Mouse (Mus musculus) small intestine, adult 10 weeks (tissue): Measurements from ENCODE around the gene Megf11. TPM values are rescaled to one million over a fixed set of nuclear protein-coding genes. Genes with fewer than 3 reads are reported as not detected.

ENCODE experiments used
- polyA plus RNA-seq: library from polyadenylated mRNA; stranded (reverse); fragments of 350-450 nt; fragmentation: Illumina TruSeq; extraction: RNeasy Lipid Tissue Mini Kit (QIAGEN cat#74804); gene quantifications from one replicate; pipeline ENCODE4 v1.2.3, GENCODE M21; 2014; ENCODE audit warnings: low replicate concordance

Gene Megf11
- polyA plus RNA-seq, result not detected

GRCm38 (mm10) chr9:64385511-64386465 lies at the start of gene Megf11:
Gene Megf11 (plus strand): TSS chr9:64385626.

GRCm38 (mm10) chr9:64341254-64341566 lies 44.2 kb upstream of the Megf11 start, which contains the start of gene Dis3l:
Gene Dis3l (minus strand): TSS chr9:64341288.

GRCm38 (mm10) chr9:64737406-64738201 lies 352.2 kb downstream of the Megf11 start, which contains the start of gene Rab11a:
Gene Rab11a (minus strand): TSS chr9:64737758.

Other genes with a start within 250 kb of the Megf11 start
- 25.1 TPM for gene Zwilch, start 212.5 kb upstream of the Megf11 start, polyA plus RNA-seq
- 333 TPM for gene Rpl4, start 212.3 kb upstream of the Megf11 start, polyA plus RNA-seq
- gene Snapc5, start 206.4 kb upstream of the Megf11 start, polyA plus RNA-seq, result 82.3 TPM
- gene Uchl4, start 150.4 kb upstream of the Megf11 start, polyA plus RNA-seq, result not detected
- gene Map2k1, start 132.0 kb upstream of the Megf11 start, polyA plus RNA-seq, result 78.3 TPM
- gene Tipin, start 104.0 kb upstream of the Megf11 start, polyA plus RNA-seq, result 41.8 TPM
- 6.7 TPM for gene Dis3l, start 44.3 kb upstream of the Megf11 start, polyA plus RNA-seq